Mouse (Mus musculus) heart, postnatal 10 days (tissue): ENCODE measurements at regions not wholly inside any gene's neighbourhood (a gene's known extent, or its start where the extent isn't known, plus 50 kb on each side); places are given as distances from the start of the nearest gene placed in this dataset.

Source experiments
- DNase-seq, 2 experiments: peaks; one replicate each; pipeline ENCODE4 v3.0.0; 2021
- intact Hi-C: fragments of 180-260 bp; cut with DNase I; formaldehyde crosslinking; loops from one replicate; pipeline ENCODE4 v1.15.1; 2025

DNA sequence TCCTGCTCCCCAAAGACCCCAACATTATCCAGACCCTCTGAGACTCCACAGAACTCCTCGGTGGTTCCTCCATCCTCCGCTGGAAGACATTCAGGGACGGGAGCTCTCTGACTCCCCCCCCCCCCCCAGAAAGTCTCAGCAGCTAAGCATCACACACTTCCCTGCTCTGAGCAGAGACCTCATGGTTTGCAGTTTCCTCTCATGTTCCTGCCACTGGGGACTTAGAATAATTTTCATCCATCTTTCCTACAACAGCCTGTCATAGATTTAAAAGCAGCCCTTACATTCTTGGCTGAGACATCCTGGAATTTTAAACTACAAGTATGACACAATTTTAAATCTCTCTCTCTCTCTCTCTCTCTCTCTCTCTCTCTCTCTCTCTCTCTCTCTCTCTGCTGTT lies 69.2 kb downstream of the Gpr65 start:
- no peak for DNase-seq
- intact Hi-C loops = no loop called here

DNA sequence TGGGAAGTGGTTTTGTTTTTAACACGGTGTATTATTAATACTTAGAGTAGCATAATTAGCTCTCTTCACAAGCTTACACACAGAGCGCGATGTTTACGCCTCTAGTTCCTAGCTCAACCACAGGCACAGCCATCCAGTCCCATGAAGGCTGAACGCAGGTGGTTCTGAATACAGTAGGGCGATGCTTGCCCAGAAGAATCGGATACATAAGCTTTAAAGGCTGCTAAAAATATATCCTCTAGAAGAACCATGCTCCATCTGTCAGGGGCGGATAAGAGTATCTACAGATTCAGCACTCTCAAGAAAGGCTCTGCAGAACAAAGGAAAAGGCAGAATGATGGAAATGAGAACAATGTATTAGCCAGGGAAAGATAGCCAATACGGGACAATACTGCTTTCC lies 71.1 kb downstream of the Gpr65 start:
- intact Hi-C loops = no loop called here

DNA sequence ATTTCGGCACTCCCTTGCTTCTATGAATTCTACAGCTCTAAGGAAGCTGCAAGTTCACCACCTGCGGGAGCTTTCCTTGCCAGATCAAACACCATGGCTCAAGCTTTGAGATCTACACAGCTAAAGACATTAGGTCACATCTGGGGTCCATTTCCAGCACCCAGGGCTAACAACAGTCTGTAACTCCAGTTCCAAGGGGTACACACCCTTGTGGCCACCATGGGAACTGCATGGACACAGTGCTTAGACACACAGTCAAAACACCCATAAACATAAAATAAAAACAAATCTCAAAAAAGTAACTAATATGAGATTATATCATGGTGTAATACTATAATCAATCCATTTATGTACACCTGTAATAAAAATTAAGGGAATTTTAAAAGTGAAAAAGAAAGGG lies 73.7 kb downstream of the Gpr65 start:
- DNase-seq = peak; percentile 5 to 9
- intact Hi-C loops = no loop called here

More for the DNA sequence above, 71.1 kb downstream of the Gpr65 start:
- DNase-seq = no peak

- DNase-seq = no peak
- intact Hi-C loops = no loop called here
Measured at GRCm38 (mm10) chr12:98343653-98344052, 75.2 kb downstream of the Gpr65 start.

- no peak for DNase-seq
- intact Hi-C loops = loop anchor here (2.0 to 5.0 kb wide), 2 partner anchors 66 to 135 kb away; no protein-coding TSS in a partner anchor
Measured at GRCm38 (mm10) chr12:98347056-98347455, 78.6 kb downstream of the Gpr65 start.

- DNase-seq = peak; percentile 45 to 76
Measured at GRCm38 (mm10) chr12:98347550-98348318, 79.3 kb downstream of the Gpr65 start.

DNA sequence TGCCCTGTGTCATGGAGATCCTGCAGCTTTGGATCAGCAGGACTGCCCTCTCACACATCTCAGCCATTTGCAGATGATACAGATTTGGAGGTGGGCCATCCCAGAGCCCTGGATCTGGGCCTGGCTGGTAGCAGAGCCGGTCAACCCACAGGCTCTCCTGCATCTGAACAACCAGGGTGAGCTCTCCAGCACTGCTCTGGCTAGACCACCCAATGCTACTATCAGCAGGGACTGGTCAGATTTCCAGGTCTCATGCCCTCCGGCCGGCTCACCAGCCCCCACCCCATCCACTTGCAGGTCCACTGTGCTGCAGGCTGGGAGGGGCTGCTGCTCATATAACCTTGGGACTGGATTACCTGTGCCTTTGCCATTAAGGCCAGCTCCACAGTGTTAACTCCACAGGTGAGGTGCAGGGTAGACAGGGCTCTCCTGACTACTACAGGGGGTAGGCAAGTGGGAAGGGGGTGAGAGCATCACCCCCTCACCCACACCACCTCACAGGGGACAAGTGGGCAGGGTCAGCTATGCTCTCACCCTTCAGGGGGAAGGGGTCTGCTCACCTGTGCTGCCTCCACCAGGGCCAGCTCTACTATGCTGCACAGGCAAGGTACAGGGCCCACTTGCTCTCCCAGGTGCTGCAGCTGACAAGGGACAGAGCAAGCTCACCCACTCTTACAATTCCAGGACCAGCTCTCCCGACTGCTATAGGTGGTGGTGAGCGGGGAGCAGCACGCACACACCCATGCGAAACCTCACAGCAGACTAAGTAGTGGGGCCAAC lies 81.6 kb downstream of the Gpr65 start:
- intact Hi-C loops = loop anchor here (5.0 kb wide), 1 partner anchor 138 kb away; no protein-coding TSS in a partner anchor
- DNase-seq = no peak

More at GRCm38 (mm10) chr12:98347550-98348318, 79.3 kb downstream of the Gpr65 start:
- intact Hi-C loops = loop anchor here (2.0 to 5.0 kb wide), 2 partner anchors 67 to 135 kb away; no protein-coding TSS in a partner anchor

DNA sequence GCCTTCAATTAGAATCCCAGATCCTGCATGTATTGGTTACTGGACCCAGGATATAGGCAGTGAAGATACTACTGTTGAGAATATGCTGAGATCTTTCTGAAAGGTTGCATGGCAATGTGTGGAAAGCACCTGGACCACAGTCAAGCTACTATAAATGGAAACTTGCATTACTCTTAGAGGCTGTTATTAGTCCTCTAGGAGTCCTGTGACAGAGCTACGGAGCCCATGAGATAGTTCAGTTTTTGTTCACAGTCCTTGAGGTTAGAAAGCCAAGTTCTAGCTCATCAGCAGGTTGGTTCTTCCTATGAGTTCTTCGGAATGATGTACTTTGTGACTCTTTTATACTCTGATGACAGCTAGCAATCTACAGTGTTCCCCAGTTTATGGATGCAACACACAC lies 84.0 kb downstream of the Gpr65 start:
- intact Hi-C loops = no loop called here
- no peak for DNase-seq

DNA sequence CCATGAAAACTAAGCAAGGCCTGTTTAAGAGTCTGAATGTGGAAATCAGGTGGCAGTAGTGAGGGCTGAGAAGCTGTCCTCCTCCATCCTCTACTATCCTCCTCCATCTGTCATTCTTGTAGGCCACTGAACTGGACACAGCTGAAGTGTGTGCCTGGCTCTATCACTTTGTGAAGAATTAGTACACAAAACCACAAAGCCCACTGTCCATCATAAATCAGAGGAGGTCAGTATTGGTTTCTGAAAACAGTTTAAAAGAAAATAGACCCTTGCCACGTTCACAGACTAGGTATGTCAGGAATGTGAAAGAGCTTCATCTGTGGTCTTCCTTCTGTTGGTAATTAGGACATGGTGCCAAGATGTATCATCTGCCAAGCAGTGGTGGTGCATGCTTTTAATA lies 86.1 kb downstream of the Gpr65 start:
- intact Hi-C loops = no loop called here
- no peak for DNase-seq

DNA sequence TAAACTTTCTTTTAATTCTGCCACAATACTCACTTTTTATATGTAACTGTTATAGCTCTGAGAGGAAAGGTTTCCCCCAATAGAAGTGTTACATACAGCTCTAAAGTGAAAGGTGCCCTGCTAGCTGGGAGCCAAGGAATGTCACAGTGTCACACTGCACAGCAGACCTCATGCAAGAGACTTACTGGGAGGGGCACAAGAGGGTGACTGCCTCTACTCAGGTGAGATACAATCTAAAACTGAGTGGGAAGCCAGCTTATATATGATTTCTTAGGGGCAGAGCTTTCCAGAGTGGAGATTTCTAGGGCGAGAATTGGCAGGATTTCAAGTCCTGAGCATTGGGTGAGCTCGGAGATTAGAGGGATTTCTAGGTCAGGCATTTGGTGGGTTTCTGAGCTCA lies 99.1 kb downstream of the Gpr65 start:
- intact Hi-C loops = no loop called here
- DNase-seq = no peak

- intact Hi-C loops = no loop called here
- no peak for DNase-seq
Measured at GRCm38 (mm10) chr12:98370771-98371170, 102.3 kb downstream of the Gpr65 start.

DNA sequence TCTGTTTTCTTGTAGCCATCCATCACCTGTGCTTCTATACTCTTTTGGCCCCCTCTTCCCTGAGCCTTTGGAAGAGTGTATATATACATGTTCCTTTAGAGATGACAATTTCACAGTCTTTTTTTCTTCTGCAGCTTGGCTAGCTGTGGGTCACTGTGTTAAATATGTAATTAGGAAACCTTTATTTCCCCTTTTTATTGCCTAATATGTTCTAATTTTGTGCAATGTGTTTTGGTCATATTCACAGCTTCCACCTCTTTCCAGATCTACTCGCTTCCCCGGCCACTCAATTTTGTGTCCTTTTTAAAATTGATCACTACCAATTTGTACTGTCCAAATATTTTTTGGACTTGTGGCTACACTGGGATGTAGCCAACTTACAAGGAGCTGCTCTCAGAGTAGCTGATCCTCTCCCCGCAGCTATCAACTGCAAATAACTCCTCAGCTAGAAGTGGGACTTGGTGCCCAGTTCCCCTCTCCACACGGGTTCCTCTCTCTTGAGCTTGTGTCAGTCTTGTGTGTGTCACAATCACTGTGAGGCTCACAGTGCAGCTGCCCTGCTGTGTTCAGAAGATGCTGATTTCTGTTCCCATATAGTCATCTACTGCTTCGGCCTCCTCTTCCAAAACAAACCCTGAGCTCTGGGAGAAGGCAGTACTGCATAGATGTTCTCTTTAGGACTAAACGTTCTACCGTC lies 106.9 kb downstream of the Gpr65 start:
- intact Hi-C loops = no loop called here
- DNase-seq = no peak
